Mouse (Mus musculus) lung, postnatal 0 days (tissue): ENCODE results near the gene Rcn1. TPM values are rescaled to one million over a fixed set of nuclear protein-coding genes. Genes with fewer than 3 reads are reported as not detected.

Experiments used
- ATAC-seq: fragments of 200-750 bp; cut with Nextera tagmentation; 2 replicates; pipeline ENCODE4 v1.8.0; 2017; ENCODE audit warnings: moderate library complexity
- DNase-seq: peaks from one replicate; pipeline ENCODE4 v3.0.0-alpha.2; 2016; ENCODE audit warnings: low spot score
- H3K27ac ChIP-seq: fragments of 300-500 bp; sonication (generic); 2 replicates; pipeline ENCODE4 v1.5.1; 2014; ENCODE audit warnings: antibody characterized with exemption, mild to moderate bottlenecking, low read length, mixed read lengths
- H3K27me3 ChIP-seq: fragments of 300-500 bp; sonication (generic); replicated peaks from 2 replicates; pipeline ENCODE4 v1.6.1; 2014; ENCODE audit warnings: low read length, mixed read lengths; ENCODE audit not compliant: insufficient read depth
- H3K36me3 ChIP-seq: fragments of 300-500 bp; sonication (generic); 2 replicates; pipeline ENCODE4 v1.6.1; 2014; ENCODE audit warnings: low read length, mixed read lengths; ENCODE audit not compliant: insufficient read depth
- H3K4me1 ChIP-seq: fragments of 300-500 bp; sonication (generic); 2 replicates; pipeline ENCODE4 v1.6.1; 2014; ENCODE audit warnings: antibody characterized with exemption, low read depth, low read length, mixed read lengths; ENCODE audit not compliant: insufficient read depth
- H3K4me2 ChIP-seq: fragments of 300-500 bp; sonication (generic); replicated peaks from 2 replicates; pipeline ENCODE4 v1.6.1; 2014; ENCODE audit warnings: low read depth, mild to moderate bottlenecking, low read length, moderate library complexity, mixed read lengths
- H3K4me3 ChIP-seq: fragments of 300-500 bp; sonication (generic); 2 replicates; pipeline ENCODE4 v1.5.1; 2014; ENCODE audit warnings: low read depth, low read length
- H3K9ac ChIP-seq: fragments of 300-500 bp; sonication (generic); replicated peaks from 2 replicates; pipeline ENCODE4 v1.6.1; 2014; ENCODE audit warnings: low read depth, mild to moderate bottlenecking
- H3K9me3 ChIP-seq: fragments of 300-500 bp; sonication (generic); 2 replicates; pipeline ENCODE4 v1.6.1; 2016; ENCODE audit warnings: low read length, mixed read lengths
- CTCF ChIP-seq: IDR thresholded peaks from 2 replicates; pipeline ENCODE4 v1.5.1; 2016; ENCODE audit warnings: antibody characterized with exemption, mild to moderate bottlenecking
- EP300 ChIP-seq: IDR thresholded peaks from 2 replicates; pipeline ENCODE4 v1.6.1; 2016; ENCODE audit warnings: antibody characterized with exemption, mild to moderate bottlenecking, control low read depth
- WGBS: fragments of 180-500 bp; shearing (Covaris S2); extraction: QIAGEN DNeasy Blood & Tissue Kit; methylation state at CpG from one replicate; pipeline ENCODE4 v1.1.7; 2014; 5-methylcytosine and 5-hydroxymethylcytosine counted together
- polyA plus RNA-seq: library from polyadenylated mRNA; unstranded; fragments of >200 nt; fragmentation: Nextera tagmentation; extraction: Ambion mirVana; gene quantifications from 2 replicates; pipeline ENCODE4 v1.2.1, GENCODE M21; 2015

Rcn1 gene
- polyA plus RNA-seq, 1 experiment from 2014 or later, result 60.1 TPM

DNA sequence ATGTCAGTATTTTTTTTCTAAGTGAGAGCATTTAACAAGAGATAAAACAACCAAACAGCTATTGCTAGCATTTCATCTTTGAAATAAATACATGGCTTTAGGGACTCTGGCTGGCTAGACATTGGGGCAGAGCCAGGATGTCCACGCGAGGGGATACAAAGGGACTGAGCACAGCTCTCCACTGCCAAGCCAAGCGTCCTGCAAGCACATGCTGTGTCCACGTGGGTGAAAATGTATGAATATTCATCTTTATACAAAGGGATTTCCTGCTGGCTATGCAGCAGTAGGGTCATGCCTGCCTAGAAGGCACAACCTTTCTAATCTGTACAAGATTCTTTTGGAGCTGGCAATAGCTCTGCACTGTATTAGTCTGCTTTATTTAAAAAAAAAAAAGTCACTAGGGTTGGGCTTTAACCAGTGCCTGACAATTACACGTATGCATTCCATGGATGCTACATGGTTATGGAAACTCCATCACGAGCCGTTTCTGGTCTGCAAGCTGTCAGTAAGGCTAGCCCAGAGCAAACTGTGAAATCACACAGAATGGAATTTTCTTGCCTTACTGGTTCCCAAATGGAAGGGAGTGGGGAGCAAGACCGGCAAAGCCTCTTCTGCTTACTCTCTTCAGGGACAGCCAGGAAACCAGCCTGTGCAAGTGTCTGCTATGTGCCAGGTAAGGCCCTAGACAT, 17.7 kb upstream of the Rcn1 start:
- TF ChIP-seq EP300 (no peak), CTCF (no peak)
- ATAC-seq (no peak), DNase-seq (no peak)
- Histone ChIP-seq H3K9ac (no peak overlapping the region), H3K27me3 (no peaks in the 10 kb centered on the region), H3K4me1 (no peaks in the 10 kb centered on the region), H3K9me3 (no peaks in the 10 kb centered on the region), H3K36me3 (no peaks in the 10 kb centered on the region), H3K4me3 (no peak overlapping the region), H3K27ac (no peak overlapping the region), H3K4me2 (no peak overlapping the region)
- 39% methylated on average over 8 of the region's 8 CpGs for WGBS

DNA sequence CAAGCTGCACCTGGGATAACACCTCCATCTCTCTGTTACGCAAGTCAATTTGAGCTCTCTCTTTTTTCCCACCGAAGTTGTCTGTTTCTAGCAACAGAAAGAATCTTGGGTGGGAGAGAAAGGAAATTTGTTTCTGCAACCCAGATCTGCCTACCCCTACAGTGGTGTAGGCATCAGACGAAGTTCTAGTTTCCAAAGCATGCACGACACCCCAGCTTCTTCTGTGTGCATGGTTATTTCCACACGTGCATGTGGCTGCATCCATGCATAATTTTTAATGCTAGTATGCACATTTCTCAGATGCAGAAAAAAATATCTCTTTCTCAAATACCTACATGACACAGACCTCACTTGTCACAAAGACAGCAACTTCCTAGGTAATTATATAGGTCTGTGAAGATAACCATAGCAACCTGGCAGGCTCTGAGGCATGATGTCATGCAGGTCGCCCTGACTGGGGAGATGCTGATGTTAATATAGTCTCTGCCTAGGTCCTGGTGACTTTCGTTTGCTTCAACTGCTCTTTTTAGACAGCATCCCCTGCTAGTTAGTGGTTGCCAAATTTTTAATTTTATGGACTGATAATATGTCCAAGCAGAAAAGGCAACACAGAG, 17.0 kb upstream of the Rcn1 start:
- H3K4me1 ChIP-seq, result no peaks in the 10 kb centered on the region
- DNase-seq (no peak), ATAC-seq (no peak)
- no peaks in the 10 kb centered on the region for H3K9me3 ChIP-seq
- 55% methylated on average over 7 of the region's 7 CpGs for WGBS
- H3K4me3 ChIP-seq, result no peak overlapping the region
- H3K27me3 ChIP-seq, result no peaks in the 10 kb centered on the region
- TF ChIP-seq CTCF, result no peak
- no peak for TF ChIP-seq EP300
- H3K4me2 ChIP-seq, result no peak overlapping the region
- H3K9ac ChIP-seq, result no peak overlapping the region
- no peaks in the 10 kb centered on the region for H3K36me3 ChIP-seq
- no peak overlapping the region for H3K27ac ChIP-seq

- Histone ChIP-seq H3K27me3 (no peaks in the 10 kb centered on the region), H3K9ac (no peak overlapping the region), H3K36me3 (no peaks in the 10 kb centered on the region), H3K4me3 (no peak overlapping the region), H3K4me1 (no peaks in the 10 kb centered on the region), H3K4me2 (no peak overlapping the region), H3K9me3 (no peaks in the 10 kb centered on the region), H3K27ac (no peak overlapping the region)
- no peak for TF ChIP-seq EP300
- TF ChIP-seq CTCF, result no peak
- 34% methylated on average over 2 of the region's 2 CpGs for WGBS
- no peak for DNase-seq
- no peak for ATAC-seq
Observed at GRCm38 (mm10) chr2:105414309-105414708, 15.2 kb upstream of the Rcn1 start.

GRCm38 (mm10) chr2:105409253-105409652, 10.1 kb upstream of the Rcn1 start:
- Histone ChIP-seq H3K9ac (no peak overlapping the region), H3K27me3 (no peaks in the 10 kb centered on the region), H3K4me3 (no peak overlapping the region), H3K9me3 (no peaks in the 10 kb centered on the region), H3K4me1 (no peaks in the 10 kb centered on the region), H3K4me2 (no peak overlapping the region), H3K27ac (no peak overlapping the region), H3K36me3 (no peaks in the 10 kb centered on the region)
- no peak for ATAC-seq
- TF ChIP-seq EP300, result no peak
- 70% methylated on average over 1 of the region's 1 CpGs for WGBS
- DNase-seq, result no peak

GRCm38 (mm10) chr2:105408511-105408910, 9.4 kb upstream of the Rcn1 start:
- Histone ChIP-seq H3K4me2 (no peak overlapping the region), H3K9me3 (no peaks in the 10 kb centered on the region), H3K4me1 (no peaks in the 10 kb centered on the region), H3K4me3 (no peak overlapping the region), H3K36me3 (no peaks in the 10 kb centered on the region), H3K9ac (no peak overlapping the region), H3K27me3 (no peaks in the 10 kb centered on the region), H3K27ac (no peak overlapping the region)
- DNase-seq (peak; percentile 56), ATAC-seq (peak; percentile 84)
- WGBS, result 27% methylated on average over 4 of the region's 4 CpGs
- TF ChIP-seq EP300 (no peak), CTCF (no peak)

- ATAC-seq, result no peak
- Histone ChIP-seq H3K4me3 (no peak overlapping the region), H3K4me2 (no peak overlapping the region), H3K9me3 (no peaks in the 10 kb centered on the region), H3K36me3 (no peaks in the 10 kb centered on the region), H3K4me1 (peaks cover 5% of the 10 kb centered on the region; the same call in 1 of the 2 replicates), H3K27ac (no peak overlapping the region), H3K27me3 (no peaks in the 10 kb centered on the region), H3K9ac (no peak overlapping the region)
- no peak for TF ChIP-seq CTCF
- TF ChIP-seq EP300, result no peak
- no peak for DNase-seq
- 84% methylated on average over 2 of the region's 2 CpGs for WGBS
Observed at GRCm38 (mm10) chr2:105402180-105402579, 3.1 kb upstream of the Rcn1 start.
